Mouse (Mus musculus): ENCODE results near the gene Ppox. TPM values are rescaled to one million over a fixed set of nuclear protein-coding genes. Genes with fewer than 3 reads are reported as not detected.

The Ppox gene
- polyA plus RNA-seq, 1 experiment from 2014 or later: 53.1 TPM

GRCm38 (mm10) chr1:171272086-171272485 lies 8.9 kb downstream of the Ppox start:
- no peak overlapping the region for H3K27ac ChIP-seq (replicated peaks)
- H3K4me2 ChIP-seq (replicated peaks): no peak overlapping the region
- 89% methylated on average over 3 of the region's 3 CpGs for WGBS
- H3K4me3 ChIP-seq: no peak overlapping the region
- no peaks in the 10 kb centered on the region for H3K27me3 ChIP-seq
- peaks cover 28% of the 10 kb centered on the region for H3K4me1 ChIP-seq
- H3K9ac ChIP-seq (replicated peaks): no peak overlapping the region
- H3K9me3 ChIP-seq: no peaks in the 10 kb centered on the region
- ATAC-seq (replicated peaks): no peak
- H3K36me3 ChIP-seq: peaks cover 47% of the 10 kb centered on the region

- H3K9me3 ChIP-seq: no peaks in the 10 kb centered on the region
- H3K27me3 ChIP-seq: no peaks in the 10 kb centered on the region
- no peak overlapping the region for H3K27ac ChIP-seq (replicated peaks)
- ATAC-seq (replicated peaks): no peak
- WGBS: 69% methylated on average over 10 of the region's 10 CpGs
- peaks cover 28% of the 10 kb centered on the region for H3K4me1 ChIP-seq
- H3K4me2 ChIP-seq (replicated peaks): no peak overlapping the region
- no peak overlapping the region for H3K4me3 ChIP-seq
- H3K36me3 ChIP-seq: peaks cover 43% of the 10 kb centered on the region
- H3K9ac ChIP-seq (replicated peaks): no peak overlapping the region
Observed at GRCm38 (mm10) chr1:171271622-171272021, 9.4 kb downstream of the Ppox start.

GRCm38 (mm10) chr1:171271196-171271595 lies 9.8 kb downstream of the Ppox start:
- no peaks in the 10 kb centered on the region for H3K27me3 ChIP-seq
- peaks cover 38% of the 10 kb centered on the region for H3K36me3 ChIP-seq

GRCm38 (mm10) chr1:171270573-171270900 lies 10.4 kb downstream of the Ppox start:
- peak overlapping the region; percentile 59; the same call in 1 of the 2 replicates for H3K27ac ChIP-seq (replicated peaks)
- H3K4me2 ChIP-seq (replicated peaks): peak overlapping the region; percentile 89
- H3K27me3 ChIP-seq: no peaks in the 10 kb centered on the region
- peak; percentile 69 for ATAC-seq (replicated peaks)
- 1% methylated on average over 19 of the region's 19 CpGs for WGBS
- peak overlapping the region; percentile 76 for H3K9ac ChIP-seq (replicated peaks)
- H3K4me1 ChIP-seq: peaks cover 28% of the 10 kb centered on the region
- no peaks in the 10 kb centered on the region for H3K9me3 ChIP-seq
- peak overlapping the region; percentile 87 for H3K4me3 ChIP-seq
- peaks cover 32% of the 10 kb centered on the region for H3K36me3 ChIP-seq

More at GRCm38 (mm10) chr1:171271196-171271595, 9.8 kb downstream of the Ppox start:
- no peak overlapping the region for H3K27ac ChIP-seq (replicated peaks)
- peaks cover 28% of the 10 kb centered on the region for H3K4me1 ChIP-seq
- H3K9me3 ChIP-seq: no peaks in the 10 kb centered on the region
- H3K4me2 ChIP-seq (replicated peaks): peak overlapping the region; percentile 89
- H3K4me3 ChIP-seq: peak overlapping the region; percentile 87
- no peak for ATAC-seq (replicated peaks)
- peak overlapping the region; percentile 76 for H3K9ac ChIP-seq (replicated peaks)
- 56% methylated on average over 9 of the region's 9 CpGs for WGBS

GRCm38 (mm10) chr1:171269848-171270572 lies 11.0 kb downstream of the Ppox start, which contains the start of gene B4galt3:
TSS of gene B4galt3 (plus strand) at chr1:171270328.
- Histone ChIP-seq H3K9ac (replicated peaks) (peak within 1 kb of the TSS; percentile 76), H3K4me3 (peak within 1 kb of the TSS; percentile 87), H3K27ac (replicated peaks) (peak within 1 kb of the TSS; percentile 59), H3K4me1 (peaks cover 28% of the 10 kb centered on the region), H3K9me3 (no peaks in the 10 kb centered on the region), H3K36me3 (peaks cover 27% of the 10 kb centered on the region), H3K4me2 (replicated peaks) (peak within 1 kb of the TSS; percentile 89), H3K27me3 (no peaks in the 10 kb centered on the region)
- peak; percentile 95 for ATAC-seq (replicated peaks)
- 3% methylated on average over 36 of the region's 36 CpGs for WGBS

- no peak for ATAC-seq (replicated peaks)
- Histone ChIP-seq H3K4me1 (peaks cover 34% of the 10 kb centered on the region), H3K36me3 (peaks cover 10% of the 10 kb centered on the region), H3K9ac (replicated peaks) (no peak overlapping the region), H3K27me3 (no peaks in the 10 kb centered on the region), H3K4me3 (no peak overlapping the region), H3K27ac (replicated peaks) (no peak overlapping the region), H3K4me2 (replicated peaks) (no peak overlapping the region), H3K9me3 (no peaks in the 10 kb centered on the region)
- WGBS: 51% methylated on average over 1 of the region's 1 CpGs
Observed at GRCm38 (mm10) chr1:171268341-171268740, 12.6 kb downstream of the Ppox start.

GRCm38 (mm10) chr1:171265971-171266744 lies 14.8 kb downstream of the Ppox start:
- 83% methylated on average over 4 of the region's 4 CpGs for WGBS
- H3K27me3 ChIP-seq: no peaks in the 10 kb centered on the region
- no peak for ATAC-seq (replicated peaks)
- H3K9me3 ChIP-seq: no peaks in the 10 kb centered on the region
- peaks cover 31% of the 10 kb centered on the region for H3K4me1 ChIP-seq
- H3K4me3 ChIP-seq: no peak overlapping the region
- no peak overlapping the region for H3K4me2 ChIP-seq (replicated peaks)
- H3K27ac ChIP-seq (replicated peaks): no peak overlapping the region
- no peak overlapping the region for H3K9ac ChIP-seq (replicated peaks)
- H3K36me3 ChIP-seq: no peaks in the 10 kb centered on the region

- Histone ChIP-seq H3K4me1 (peaks cover 18% of the 10 kb centered on the region), H3K9ac (replicated peaks) (0 out of 2 replicates have a peak overlapping the region, but pooled peaks have one; percentile 10), H3K27me3 (no peaks in the 10 kb centered on the region), H3K4me3 (no peak overlapping the region), H3K4me2 (replicated peaks) (peak overlapping the region; percentile 50), H3K9me3 (no peaks in the 10 kb centered on the region), H3K36me3 (no peaks in the 10 kb centered on the region), H3K27ac (replicated peaks) (peak overlapping the region; percentile 94)
- 65% methylated on average over 3 of the region's 3 CpGs for WGBS
- no peak for ATAC-seq (replicated peaks)
Observed at GRCm38 (mm10) chr1:171263666-171264461, 17.1 kb downstream of the Ppox start.

- no peaks in the 10 kb centered on the region for H3K27me3 ChIP-seq
Observed at GRCm38 (mm10) chr1:171263185-171263611, 17.8 kb downstream of the Ppox start.

GRCm38 (mm10) chr1:171262594-171263130 lies 18.3 kb downstream of the Ppox start:
- peak; percentile 86 for ATAC-seq (replicated peaks)
- H3K4me3 ChIP-seq: peak overlapping the region; percentile 29
- under 1% methylated on average over 8 of the region's 8 CpGs for WGBS
- no peaks in the 10 kb centered on the region for H3K27me3 ChIP-seq
- no peaks in the 10 kb centered on the region for H3K36me3 ChIP-seq
- peak overlapping the region; percentile 29; the same call in 1 of the 2 replicates for H3K9ac ChIP-seq (replicated peaks)
- H3K4me1 ChIP-seq: peaks cover 18% of the 10 kb centered on the region
- H3K9me3 ChIP-seq: no peaks in the 10 kb centered on the region
- H3K4me2 ChIP-seq (replicated peaks): peak overlapping the region; percentile 50
- peak overlapping the region; percentile 94 for H3K27ac ChIP-seq (replicated peaks)

More at GRCm38 (mm10) chr1:171263185-171263611, 17.8 kb downstream of the Ppox start:
- peaks cover 18% of the 10 kb centered on the region for H3K4me1 ChIP-seq
- peak overlapping the region; percentile 50 for H3K4me2 ChIP-seq (replicated peaks)
- peak overlapping the region; percentile 29; the same call in 1 of the 2 replicates for H3K4me3 ChIP-seq
- no peaks in the 10 kb centered on the region for H3K9me3 ChIP-seq
- WGBS: 0% methylated on average over 2 of the region's 2 CpGs
- 0 out of 2 replicates have a peak overlapping the region, but pooled peaks have one; percentile 10 for H3K9ac ChIP-seq (replicated peaks)
- ATAC-seq (replicated peaks): peak; percentile 94
- H3K27ac ChIP-seq (replicated peaks): peak overlapping the region; percentile 94
- no peaks in the 10 kb centered on the region for H3K36me3 ChIP-seq

- 79% methylated on average over 3 of the region's 3 CpGs for whole genome bisulfite sequencing
- H3K4me2 ChIP-seq (replicated peaks): no peak overlapping the region
- H3K36me3 ChIP-seq: no peaks in the 10 kb centered on the region
- no peaks in the 10 kb centered on the region for H3K27me3 ChIP-seq
- H3K4me1 ChIP-seq: peaks cover 18% of the 10 kb centered on the region
- no peak for ATAC-seq (replicated peaks)
- no peak overlapping the region for H3K9ac ChIP-seq (replicated peaks)
- H3K27ac ChIP-seq (replicated peaks): no peak overlapping the region
- H3K4me3 ChIP-seq: no peak overlapping the region
- no peaks in the 10 kb centered on the region for H3K9me3 ChIP-seq
Observed at GRCm38 (mm10) chr1:171260316-171260715, 20.7 kb downstream of the Ppox start.

Measured in forebrain, embryonic 15.5 days (tissue).